Mouse (Mus musculus) mouse embryonic stem cell (cell line): ENCODE measurements around the gene Rho.

ENCODE experiments used
- in situ Hi-C, 2 experiments: fragments of 300-500 bp; cut with MboI; formaldehyde crosslinking; loops; 1 replicate in 1 of 2; 3 replicates in 1 of 2; pipeline ENCODE4 v1.14.3; 2019 to 2020; ENCODE audit warnings: low sequenced_read_pairs in 2 of 2, low pct_unique_long_range_greater_than_20kb in 1 of 2, mixed read lengths in 1 of 2; ENCODE audit not compliant: unreplicated experiment in 1 of 2

Gene Rho

DNA sequence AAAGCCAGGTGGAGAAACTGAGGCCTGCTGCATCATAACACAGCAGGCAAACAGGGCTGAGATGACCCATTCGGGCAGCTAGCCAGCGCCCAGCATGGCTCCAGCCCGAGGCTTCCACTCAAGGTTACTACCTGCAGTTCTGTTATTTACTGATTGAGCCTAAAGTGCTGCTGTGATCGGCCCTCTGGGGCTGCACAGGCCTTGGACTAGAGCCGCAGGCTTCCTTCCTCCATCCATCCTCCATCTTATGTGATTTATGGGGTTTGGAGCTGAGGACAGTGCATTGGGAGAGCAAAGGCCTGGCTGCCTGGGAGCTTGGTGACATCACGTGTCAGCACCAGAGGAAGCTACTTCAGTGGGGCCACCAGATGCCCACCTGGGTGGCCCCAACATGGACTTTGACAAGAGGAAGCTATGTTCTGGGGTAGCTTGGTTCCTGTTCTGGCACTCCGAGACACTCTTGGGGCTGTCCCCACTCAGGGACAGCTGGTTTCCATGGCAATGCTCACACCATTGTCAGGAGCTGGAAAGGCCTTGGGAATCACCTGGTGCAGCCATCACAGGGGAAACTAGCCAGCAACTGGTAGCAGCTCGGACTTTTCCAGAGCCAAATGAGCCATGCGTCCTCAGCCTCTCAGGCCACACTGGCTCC lies 55.7 kb downstream of the Rho start:
- in situ Hi-C loops, result no loop called here

GRCm38 (mm10) chr6:115989032-115989431 lies 57.5 kb downstream of the Rho start:
- in situ Hi-C loops, result no loop called here

DNA sequence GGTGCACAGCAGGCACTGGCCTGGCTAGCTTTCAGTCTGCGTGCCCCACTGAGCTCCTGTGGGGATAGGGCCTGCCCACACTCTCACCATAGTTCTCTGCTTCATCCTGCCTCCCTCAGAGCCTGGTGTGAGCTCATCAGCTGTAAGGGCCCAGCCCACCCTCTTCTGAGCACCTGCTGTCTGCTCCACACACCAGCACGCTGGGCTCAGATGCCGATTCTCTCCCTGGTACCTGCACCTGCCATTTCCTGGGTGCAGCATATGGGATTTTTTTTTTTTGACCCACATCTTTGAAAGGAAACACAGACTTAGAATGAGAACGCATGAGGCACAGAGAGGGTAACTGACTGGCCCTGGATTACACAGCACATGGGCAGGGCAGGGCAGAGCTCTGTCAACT lies 58.1 kb downstream of the Rho start:
- in situ Hi-C loops, result no loop called here
